Mouse (Mus musculus) heart, adult 2 months (tissue): ENCODE data around the gene Slc16a14. TPM values are rescaled to one million over a fixed set of nuclear protein-coding genes. Genes with fewer than 3 reads are reported as not detected.

Experiments used
- DNase-seq, 2 experiments: peaks; one replicate each; pipeline ENCODE4 v3.0.0; 2021
- H3K27ac ChIP-seq: fragments of 200-600 bp; 2 replicates; pipeline ENCODE4 v1.8.1; 2022
- H3K27me3 ChIP-seq: fragments of 200-500 bp; 2 replicates; pipeline ENCODE4 v1.6.1; 2012; ENCODE audit warnings: mild to moderate bottlenecking, low read length, inconsistent platforms, mixed read lengths; ENCODE audit not compliant: control insufficient read depth, insufficient read depth
- H3K36me3 ChIP-seq: fragments of 200-500 bp; 2 replicates; pipeline ENCODE4 v1.6.1; 2012; ENCODE audit warnings: low read length, inconsistent platforms; ENCODE audit not compliant: control insufficient read depth, insufficient read depth
- H3K4me1 ChIP-seq: fragments of 200-500 bp; 2 replicates; pipeline ENCODE4 v1.6.1; 2011; ENCODE audit warnings: low read length; ENCODE audit not compliant: control insufficient read depth, insufficient read depth
- H3K4me3 ChIP-seq: fragments of 200-600 bp; 2 replicates; pipeline ENCODE4 v1.8.1; 2022
- H3K79me2 ChIP-seq: fragments of 200-500 bp; replicated peaks from 2 replicates; pipeline ENCODE4 v1.6.1; 2012; ENCODE audit warnings: mild to moderate bottlenecking, inconsistent platforms, low read length, moderate library complexity, mixed read lengths; ENCODE audit not compliant: control insufficient read depth, insufficient read depth
- H3K9ac ChIP-seq: fragments of 200-500 bp; 2 replicates; pipeline ENCODE4 v1.6.1; 2012; ENCODE audit warnings: low read depth, mild to moderate bottlenecking, control low read depth, inconsistent platforms, low read length, mixed read lengths
- CTCF ChIP-seq: fragments of 200-600 bp; IDR thresholded peaks from 2 replicates; pipeline ENCODE4 v1.8.1; 2022; ENCODE audit warnings: antibody characterized with exemption, mild to moderate bottlenecking, moderate library complexity
- EP300 ChIP-seq: fragments of 200-500 bp; IDR thresholded peaks from 2 replicates; pipeline ENCODE4 v1.6.1; 2011; ENCODE audit warnings: low read depth, low read length, control low read depth; ENCODE audit not compliant: insufficient read depth
- POLR2A ChIP-seq: fragments of 200-500 bp; IDR thresholded peaks from 2 replicates; pipeline ENCODE4 v1.6.1; 2011; ENCODE audit warnings: mild to moderate bottlenecking, low read depth, low read length, control low read depth; ENCODE audit not compliant: insufficient read depth
- WGBS: fragments of 180-500 bp; shearing (Covaris S2); methylation state at CpG from one replicate; pipeline ENCODE4 v1.1.7; 2018; 5-methylcytosine and 5-hydroxymethylcytosine counted together
- intact Hi-C: fragments of 180-260 bp; cut with DNase I; formaldehyde crosslinking; loops from one replicate; pipeline ENCODE4 v1.15.1; 2025
- polyA plus RNA-seq: library from polyadenylated mRNA; depleted of rRNA; stranded (reverse); fragments of >200 nt; gene quantifications from 2 replicates; pipeline ENCODE4 v1.2.3, GENCODE M21; 2012
- total RNA-seq, 2 experiments: library from RNA; stranded (reverse); gene quantifications; 2 replicates each; pipeline ENCODE4 v1.2.3; 2021

Gene Slc16a14
- total and polyA plus RNA-seq, 3 experiments = 0.10 to 0.48 (median 0.23) TPM

GRCm38 (mm10) chr1:84885921-84886320 is 49.0 kb downstream of the Slc16a14 start:
- DNase-seq = no peak
- no peak overlapping the region for H3K27ac ChIP-seq
- H3K4me1 ChIP-seq = no peaks in the 10 kb centered on the region
- H3K27me3 ChIP-seq = no peaks in the 10 kb centered on the region
- intact Hi-C loops = loop anchor here (1.0 kb wide), 1 partner anchor 152 kb away; no protein-coding TSS in a partner anchor
- H3K4me3 ChIP-seq = no peak overlapping the region
- no peak for TF ChIP-seq EP300
- TF ChIP-seq CTCF = peak; percentile 36; the same call in 1 of the 2 replicates
- no peaks in the 10 kb centered on the region for H3K36me3 ChIP-seq
- 88% methylated on average over 6 of the region's 6 CpGs for WGBS
- no peak overlapping the region for H3K9ac ChIP-seq
- H3K79me2 ChIP-seq = no peaks in the 10 kb centered on the region

GRCm38 (mm10) chr1:84885174-84885573 is 49.8 kb downstream of the Slc16a14 start:
- Histone ChIP-seq H3K4me3 (no peak overlapping the region), H3K27me3 (no peaks in the 10 kb centered on the region), H3K9ac (no peak overlapping the region), H3K4me1 (no peaks in the 10 kb centered on the region), H3K27ac (no peak overlapping the region), H3K79me2 (no peaks in the 10 kb centered on the region), H3K36me3 (no peaks in the 10 kb centered on the region)
- no peak for DNase-seq
- WGBS = 73% methylated on average over 3 of the region's 3 CpGs
- intact Hi-C loops = loop anchor here (1.0 kb wide), 1 partner anchor 151 kb away; no protein-coding TSS in a partner anchor
- TF ChIP-seq EP300 = no peak
- peak; percentile 73 for TF ChIP-seq CTCF

- no peak overlapping the region for H3K9ac ChIP-seq
- no peak for DNase-seq
- no peak overlapping the region for H3K4me3 ChIP-seq
- H3K36me3 ChIP-seq = no peaks in the 10 kb centered on the region
- H3K27me3 ChIP-seq = no peaks in the 10 kb centered on the region
- TF ChIP-seq EP300 (no peak), CTCF (no peak), POLR2A (no peak)
- intact Hi-C loops = no loop called here
- H3K4me1 ChIP-seq = no peaks in the 10 kb centered on the region
- H3K79me2 ChIP-seq = no peaks in the 10 kb centered on the region
- no peak overlapping the region for H3K27ac ChIP-seq
- WGBS = 57% methylated on average over 4 of the region's 4 CpGs
Measured at GRCm38 (mm10) chr1:84883889-84884288, 51.0 kb downstream of the Slc16a14 start.

GRCm38 (mm10) chr1:84882937-84883336 is 52.0 kb downstream of the Slc16a14 start:
- Histone ChIP-seq H3K4me1 (no peaks in the 10 kb centered on the region), H3K36me3 (no peaks in the 10 kb centered on the region), H3K27ac (no peak overlapping the region), H3K27me3 (no peaks in the 10 kb centered on the region), H3K79me2 (no peaks in the 10 kb centered on the region), H3K4me3 (no peak overlapping the region), H3K9ac (no peak overlapping the region)
- intact Hi-C loops = no loop called here
- 84% methylated on average over 4 of the region's 4 CpGs for WGBS
- no peak for DNase-seq
- no peak for TF ChIP-seq CTCF
- no peak for TF ChIP-seq EP300
- no peak for TF ChIP-seq POLR2A

- TF ChIP-seq EP300 (no peak), POLR2A (no peak), CTCF (no peak)
- WGBS = 72% methylated on average over 2 of the region's 2 CpGs
- no peak overlapping the region for H3K4me3 ChIP-seq
Measured at GRCm38 (mm10) chr1:84882066-84882532, 52.8 kb downstream of the Slc16a14 start.

GRCm38 (mm10) chr1:84881248-84882065 is 53.5 kb downstream of the Slc16a14 start:
- intact Hi-C loops = no loop called here
- no peak overlapping the region for H3K9ac ChIP-seq
- H3K27me3 ChIP-seq = no peaks in the 10 kb centered on the region
- H3K4me3 ChIP-seq = no peak overlapping the region
- H3K79me2 ChIP-seq = no peaks in the 10 kb centered on the region
- H3K36me3 ChIP-seq = no peaks in the 10 kb centered on the region
- WGBS = 60% methylated on average over 11 of the region's 11 CpGs
- DNase-seq = peak in 1 of 2 experiments; percentile 10
- peak; percentile 53 for TF ChIP-seq CTCF
- no peak for TF ChIP-seq POLR2A
- no peak for TF ChIP-seq EP300
- H3K4me1 ChIP-seq = no peaks in the 10 kb centered on the region
- H3K27ac ChIP-seq = no peak overlapping the region

More at GRCm38 (mm10) chr1:84882066-84882532, 52.8 kb downstream of the Slc16a14 start:
- Histone ChIP-seq H3K27ac (no peak overlapping the region), H3K9ac (no peak overlapping the region), H3K27me3 (no peaks in the 10 kb centered on the region), H3K4me1 (no peaks in the 10 kb centered on the region), H3K36me3 (no peaks in the 10 kb centered on the region), H3K79me2 (no peaks in the 10 kb centered on the region)
- DNase-seq = no peak
- intact Hi-C loops = no loop called here
